Mouse (Mus musculus): ENCODE results near the gene Pde5a. TPM values are rescaled to one million over a fixed set of nuclear protein-coding genes. Genes with fewer than 3 reads are reported as not detected.

The Pde5a gene
- polyA plus RNA-seq, 1 experiment from 2014 or later, result 2.4 TPM

DNA sequence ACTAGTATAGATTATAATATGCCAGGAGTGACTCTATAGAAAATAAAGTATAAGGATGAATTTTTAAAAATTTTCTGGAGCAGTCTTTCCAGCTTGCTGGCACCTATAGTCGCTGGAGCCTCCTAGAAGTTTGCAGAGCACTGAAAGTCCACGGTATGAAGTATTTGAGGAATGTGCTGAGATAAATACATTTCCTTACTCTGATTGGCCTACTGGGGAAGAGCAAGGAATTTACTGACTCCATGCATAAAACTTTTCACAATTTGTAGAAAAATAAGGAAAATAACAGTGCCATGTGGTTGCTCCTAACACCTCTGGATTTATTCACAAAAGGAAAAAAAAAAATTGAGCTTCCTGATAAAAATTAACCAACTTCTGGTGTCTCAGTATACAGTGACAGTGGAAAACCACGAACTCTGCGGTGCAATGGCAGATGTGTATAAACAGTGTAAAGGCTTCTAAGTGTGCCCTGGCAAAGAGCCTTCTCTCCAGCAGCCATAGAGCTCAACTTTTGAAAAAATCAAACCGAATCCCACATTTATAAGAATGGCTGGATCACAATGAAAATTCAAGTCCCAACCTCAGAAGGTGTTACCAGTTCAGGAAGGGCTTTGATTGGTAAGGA, 119.8 kb downstream of the Pde5a start:
- no peak for DNase-seq (ENCODE audit: low spot score)

DNA sequence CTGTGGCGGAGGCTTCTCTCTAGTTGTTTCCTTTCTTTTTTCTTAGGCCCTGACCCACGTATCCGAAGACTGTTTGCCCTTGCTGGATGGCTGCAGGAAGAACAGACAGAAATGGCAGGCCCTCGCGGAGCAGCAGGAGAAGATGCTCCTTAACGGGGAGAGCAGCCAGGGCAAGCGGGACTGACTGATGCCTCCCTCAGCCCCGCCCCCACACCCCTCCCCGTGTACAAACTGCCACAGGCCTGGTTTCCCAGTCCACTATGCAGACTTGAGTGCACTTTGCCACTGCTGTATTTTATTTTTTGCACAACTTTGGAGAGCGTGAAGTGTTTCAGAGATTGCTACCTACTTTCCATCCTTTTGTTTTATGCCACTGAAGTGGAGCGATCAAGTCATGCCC, 126.4 kb downstream of the Pde5a start:
- no peak for DNase-seq (ENCODE audit: low spot score)

DNA sequence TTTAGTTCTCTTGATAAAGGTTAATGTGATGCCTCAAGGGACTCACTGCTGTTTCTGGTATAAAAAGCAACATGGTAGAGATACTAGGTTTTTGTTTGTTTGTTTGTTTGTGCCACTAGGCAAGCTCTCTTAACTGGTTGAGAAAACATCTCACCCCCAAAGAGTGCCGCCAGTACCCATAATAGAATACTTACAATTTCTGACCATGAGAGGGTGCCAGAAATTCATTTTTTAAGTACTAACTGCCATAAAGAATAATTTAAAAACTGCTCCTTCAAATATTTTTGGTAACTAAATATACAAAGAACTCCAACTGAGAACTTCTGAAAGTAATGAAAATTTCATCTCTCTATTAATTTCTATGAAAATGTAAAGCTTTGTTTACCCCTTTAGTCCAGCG, 131.1 kb downstream of the Pde5a start:
- DNase-seq (ENCODE audit: low spot score), result no peak

DNA sequence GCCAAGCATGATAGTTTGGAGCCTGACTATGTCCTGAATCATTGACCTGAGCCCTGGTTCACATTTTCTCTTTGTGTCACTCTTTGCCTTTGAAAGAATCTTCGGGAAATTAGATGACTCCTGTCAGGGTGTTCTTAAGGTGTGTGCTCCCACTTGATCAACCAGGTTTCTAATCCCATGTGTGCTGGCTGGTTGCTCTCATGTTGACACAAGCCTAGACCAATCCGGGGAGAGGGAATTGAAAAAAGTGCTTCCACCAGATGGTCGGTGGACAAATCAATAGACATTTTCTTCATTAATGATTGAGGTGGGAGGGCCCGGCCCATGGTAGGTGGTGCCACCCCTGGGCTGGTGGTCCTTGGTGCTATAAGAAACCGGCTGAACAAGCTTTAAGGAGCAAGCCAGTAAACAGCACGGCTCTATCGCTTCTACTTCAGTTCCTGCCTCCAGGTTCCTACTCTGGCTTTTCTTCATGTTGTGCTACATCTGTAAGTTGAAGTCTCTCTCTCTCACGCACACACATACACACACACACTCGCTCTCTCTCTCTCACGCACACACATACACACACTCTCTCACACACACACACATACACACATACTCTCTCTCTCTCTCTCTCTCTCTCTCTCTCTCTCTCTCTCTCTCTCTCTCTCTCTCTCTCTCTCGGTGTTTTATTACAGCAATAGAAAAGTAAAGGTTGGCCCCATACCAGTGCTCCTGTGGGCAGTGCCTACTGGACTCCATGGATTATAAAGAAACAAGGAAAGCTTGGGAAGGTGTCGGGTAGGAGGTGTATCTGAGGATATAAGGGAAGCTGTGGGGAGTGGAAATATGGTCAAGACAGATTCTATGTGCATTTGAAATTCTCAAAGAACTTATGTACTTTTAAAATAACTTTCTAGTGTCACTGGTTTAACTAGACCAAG, 132.1 kb downstream of the Pde5a start:
- no peak for DNase-seq (ENCODE audit: low spot score)

DNA sequence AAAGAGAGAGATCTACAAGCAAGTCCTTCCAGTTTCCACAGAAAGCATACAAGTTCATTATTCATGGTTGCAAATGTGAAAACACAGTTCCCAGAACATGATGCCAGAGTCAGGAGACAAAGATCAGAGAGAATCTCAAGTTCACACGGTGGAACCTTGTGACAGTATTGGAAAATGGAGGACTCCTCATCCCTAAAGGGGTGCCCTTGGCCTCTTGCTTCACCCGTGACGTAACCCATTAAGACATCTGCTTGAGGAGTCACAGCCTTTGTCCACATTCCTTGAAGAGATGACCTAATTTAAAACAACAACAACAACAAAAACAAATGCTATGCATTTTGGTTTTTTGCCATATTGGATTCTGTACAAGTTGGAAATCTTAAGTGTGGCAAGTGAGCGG, 136.3 kb downstream of the Pde5a start:
- DNase-seq (ENCODE audit: low spot score), result no peak

DNA sequence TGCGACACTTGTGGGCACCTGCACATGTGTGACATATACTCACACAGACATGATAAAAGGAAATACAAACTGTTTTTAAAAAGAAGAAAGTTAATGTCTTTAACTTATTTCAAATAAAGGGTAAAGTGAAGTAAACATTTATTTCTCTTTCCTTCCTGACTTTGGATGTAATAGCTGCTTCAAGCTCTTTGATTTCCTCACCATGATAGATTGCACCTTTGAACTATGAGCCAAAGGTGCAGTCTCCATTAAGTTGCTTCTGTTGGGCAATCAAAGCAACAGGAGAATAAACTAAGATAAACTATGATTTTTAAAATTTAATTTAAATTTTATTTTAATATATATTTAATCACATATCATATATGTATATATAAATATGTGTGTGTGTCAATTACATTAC, 139.5 kb downstream of the Pde5a start:
- DNase-seq (ENCODE audit: low spot score), result no peak

DNA sequence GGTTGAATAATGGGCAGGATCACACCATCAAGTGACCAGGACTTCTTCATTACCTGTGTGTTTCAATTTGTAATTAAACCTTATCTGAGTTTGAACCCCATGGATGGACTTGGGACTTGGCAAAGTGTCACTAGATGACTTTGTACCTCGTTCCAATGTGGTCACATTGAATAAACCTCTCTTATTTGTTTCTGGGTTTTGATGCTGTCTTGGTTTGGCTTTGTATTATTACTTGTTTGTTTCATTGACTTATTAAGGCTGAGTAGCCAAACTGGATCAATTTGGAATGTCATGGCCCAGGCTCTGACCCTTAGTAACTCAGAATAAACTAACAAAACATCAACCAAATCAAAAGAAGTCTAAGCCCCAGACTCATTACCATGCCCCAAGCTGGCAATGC, 142.8 kb downstream of the Pde5a start:
- DNase-seq (ENCODE audit: low spot score), result no peak

- no peak for DNase-seq (ENCODE audit: low spot score)
Measured at GRCm38 (mm10) chr3:122876870-122877269, 148.1 kb downstream of the Pde5a start.

- DNase-seq (ENCODE audit: low spot score), result no peak
Measured at GRCm38 (mm10) chr3:122877543-122877942, 148.8 kb downstream of the Pde5a start.

DNA sequence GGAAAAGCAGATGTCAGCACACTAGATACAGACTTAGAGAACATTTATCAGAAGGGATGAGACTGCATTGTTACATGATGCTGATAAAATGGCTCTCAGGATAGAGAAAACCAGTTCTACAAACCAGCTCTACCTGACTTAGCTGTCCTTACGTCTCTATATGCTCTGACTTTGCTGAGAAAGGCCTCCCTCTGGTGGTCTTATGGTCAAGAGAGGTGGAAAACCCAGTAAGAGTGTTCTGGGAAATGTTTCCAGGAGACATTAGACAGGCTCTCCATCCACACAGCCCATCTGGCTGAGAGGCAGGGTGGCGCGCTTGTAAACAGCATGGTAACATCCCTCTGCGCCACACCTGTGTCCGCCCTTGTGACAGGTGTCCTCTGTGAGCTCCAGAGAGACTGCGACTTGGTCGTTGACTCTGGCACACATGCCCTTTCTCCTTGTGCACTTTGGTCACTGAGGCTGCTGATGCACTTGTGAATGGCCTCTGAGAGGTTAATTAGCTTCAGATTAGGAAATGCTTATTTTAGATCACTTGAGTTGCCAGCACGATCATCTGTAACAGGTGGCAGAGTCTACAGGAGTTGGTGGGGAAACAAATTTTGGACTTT, 150.1 kb downstream of the Pde5a start:
- DNase-seq (ENCODE audit: low spot score), result no peak

- DNase-seq (ENCODE audit: low spot score), result no peak
Measured at GRCm38 (mm10) chr3:122887505-122888301, 159.0 kb downstream of the Pde5a start.

- no peak for DNase-seq (ENCODE audit: low spot score)
Measured at GRCm38 (mm10) chr3:122888371-122888819, 159.6 kb downstream of the Pde5a start.

DNA sequence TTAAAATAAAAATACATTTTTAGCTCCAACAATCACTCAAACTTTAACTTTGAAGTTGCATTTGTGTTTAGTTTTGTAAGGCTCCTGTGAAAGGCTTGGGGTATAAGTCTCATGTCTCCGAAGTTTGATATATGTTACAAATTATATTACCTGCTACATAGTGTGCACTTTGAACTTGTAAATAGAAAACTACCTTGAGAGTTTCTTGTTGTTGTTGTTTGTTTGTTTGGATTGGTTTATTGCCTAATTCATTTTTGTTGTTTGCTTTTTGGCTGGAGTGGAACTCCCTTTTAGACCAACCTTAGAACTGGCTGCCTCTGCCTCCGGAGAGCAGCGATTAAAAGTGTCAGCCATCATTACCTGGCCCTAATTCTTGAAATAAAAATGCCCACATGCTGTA, 166.0 kb downstream of the Pde5a start, which contains the start of gene Fabp2:
Gene Fabp2, plus strand, starts transcription at position 301 of the 400 bp plus-strand sequence.
- no peak for DNase-seq (ENCODE audit: low spot score)

- no peak for DNase-seq (ENCODE audit: low spot score)
Measured at GRCm38 (mm10) chr3:122895189-122895731, 166.5 kb downstream of the Pde5a start.

DNA sequence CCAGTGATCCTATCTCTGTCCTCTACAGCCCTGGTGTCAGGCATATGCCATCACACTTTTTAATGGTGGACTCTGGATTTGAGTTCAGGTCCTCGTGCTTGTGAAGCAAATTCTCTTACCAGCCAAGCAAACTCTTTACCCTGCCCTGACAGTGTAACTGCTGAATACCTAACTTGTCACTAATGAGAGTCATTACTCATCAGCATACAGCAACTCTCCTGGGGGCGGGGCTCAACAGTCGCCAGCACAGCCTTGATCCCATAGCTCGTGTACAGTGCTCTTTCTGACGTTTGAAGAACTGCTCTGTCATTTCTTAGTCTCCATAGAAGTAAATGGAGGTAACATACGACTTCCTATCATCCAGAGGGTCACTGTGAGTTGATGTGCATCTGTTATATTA, 169.5 kb downstream of the Pde5a start:
- DNase-seq (ENCODE audit: low spot score), result no peak

DNA sequence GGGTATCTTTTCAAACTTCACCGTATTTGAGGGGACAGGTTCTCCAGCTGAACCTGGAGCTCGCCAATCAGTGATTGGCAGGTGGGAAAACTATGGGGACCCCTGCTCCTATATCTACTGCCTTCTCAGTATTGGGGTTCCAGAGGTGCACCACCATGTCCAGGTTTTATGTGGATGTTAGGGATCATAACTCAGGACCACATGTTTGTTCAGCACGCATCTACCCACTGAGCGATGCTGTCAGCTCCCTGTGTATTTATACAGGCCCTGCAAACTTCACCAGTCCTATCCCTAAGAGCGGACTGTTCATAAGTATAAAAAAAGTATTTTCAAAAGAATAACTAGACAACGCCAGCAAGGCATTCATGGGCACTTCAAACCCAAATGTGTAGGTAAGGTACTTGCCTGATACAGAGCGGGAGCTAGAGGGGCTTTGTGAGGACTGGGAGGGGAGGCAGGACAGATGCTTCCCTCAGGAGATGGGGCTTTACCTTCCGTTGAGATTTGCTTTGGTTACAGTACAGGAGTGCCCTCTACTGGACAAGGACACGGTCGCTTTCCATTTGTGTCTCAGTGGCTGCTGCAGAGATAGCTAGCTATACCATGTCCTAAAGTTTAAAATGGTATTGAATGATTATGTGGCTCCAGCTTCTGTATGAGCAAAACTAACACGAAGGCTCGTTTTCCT, 175.1 kb downstream of the Pde5a start:
- peak; percentile 52 for DNase-seq (ENCODE audit: low spot score)

GRCm38 (mm10) chr3:122907841-122908240, 179.1 kb downstream of the Pde5a start:
- DNase-seq (ENCODE audit: low spot score), result no peak

Measured in thymus, postnatal 0 days (tissue).